Mouse (Mus musculus): ENCODE results near the gene 1700003E16Rik. TPM values are rescaled to one million over a fixed set of nuclear protein-coding genes. Genes with fewer than 3 reads are reported as not detected.

The 1700003E16Rik gene
- total and polyA plus RNA-seq, 3 experiments, result 0.23 to 0.34 TPM; not detected in 1

DNA sequence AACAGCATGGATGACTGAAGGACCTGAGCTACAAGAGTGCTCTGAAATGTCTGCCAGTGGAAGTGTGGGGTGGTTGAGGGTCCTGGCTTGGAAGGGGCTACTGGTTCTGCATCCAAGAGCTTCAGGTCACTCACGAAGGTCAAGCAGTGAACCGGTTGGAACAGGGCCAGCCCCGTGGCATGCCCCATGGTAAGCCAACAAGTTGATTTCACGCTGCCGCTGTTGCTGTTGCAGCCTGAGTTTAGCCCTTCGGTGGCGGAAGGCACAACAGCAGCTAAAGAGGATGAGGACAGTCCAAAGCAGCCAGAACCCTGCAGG is 36.5 kb upstream of the 1700003E16Rik start:
- no peak overlapping the region for H3K9ac ChIP-seq (ENCODE audit: insufficient read depth, low read depth)

GRCm38 (mm10) chr6:83120930-83121862 is 35.0 kb upstream of the 1700003E16Rik start, which contains the start of gene Wbp1:
Wbp1 (minus strand) TSS chr6:83121559.
- H3K4me1 ChIP-seq (ENCODE audit: control insufficient read depth in 1 of 2, insufficient read depth in 2 of 2), result peaks cover 27 to 77% of the 10 kb centered on the region in 2 experiments
- H3K4me2 ChIP-seq (ENCODE audit: insufficient read depth, low read depth, poor library complexity, severe bottlenecking), result peak within 1 kb of the TSS; percentile 81
- H3K27me3 ChIP-seq (replicated peaks), result no peaks in the 10 kb centered on the region
- peaks cover 6% of the 10 kb centered on the region; the same call in 1 of the 2 replicates for H3K79me2 ChIP-seq (replicated peaks; ENCODE audit: control insufficient read depth, extremely low read depth, insufficient read depth, poor library complexity, severe bottlenecking)
- no peaks in the 10 kb centered on the region for H3K9me3 ChIP-seq (replicated peaks; ENCODE audit: low read length)
- peak within 1 kb of the TSS; percentile 44 for H3K27ac ChIP-seq (ENCODE audit: insufficient read depth, low read depth)
- H3K9ac ChIP-seq (ENCODE audit: insufficient read depth, low read depth), result peak within 1 kb of the TSS; percentile 59
- peak within 1 kb of the TSS; percentile 65 to 73 (median 67) for H3K4me3 ChIP-seq (replicated peaks in 1 of 3; ENCODE audit: low read depth in 2 of 3, low read length in 2 of 3, poor library complexity in 1 of 3)
- H3K36me3 ChIP-seq (replicated peaks in 1 of 2; ENCODE audit: control insufficient read depth in 1 of 2, insufficient read depth in 1 of 2, low read length in 1 of 2), result peaks cover 18 to 38% of the 10 kb centered on the region in 2 experiments
- dilution Hi-C loops (cut with MboI; ENCODE audit: extremely low pct_ligation_motif_present, extremely low pct_unique_long_range_greater_than_20kb, low sequenced_read_pairs), result no loop called here
- in situ Hi-C loops (cut with MboI; ENCODE audit: low pct_ligation_motif_present, low pct_unique_long_range_greater_than_20kb, low sequenced_read_pairs), result no loop called here
- peak; percentile 99 for DNase-seq (ENCODE audit: extremely low read depth)
- 0 out of 2 replicates have a peak, but pooled peaks have one; percentile 32 for TF ChIP-seq MEF2A (IDR thresholded peaks at IDR 0.05; ENCODE audit: borderline replicate concordance, low read depth, low read length)
- peak; percentile 44; the same call in 1 of the 2 replicates for TF ChIP-seq POLR2AphosphoS2 (IDR thresholded peaks at IDR 0.05; ENCODE audit: low read depth, low read length)
- TF ChIP-seq JUND (conservative IDR thresholded peaks at IDR 0.05; ENCODE audit: low read depth, low read length), result no peak
- peak; percentile 74; the same call in 1 of the 2 replicates for TF ChIP-seq MXI1 (IDR thresholded peaks at IDR 0.05; ENCODE audit: low read depth, low read length)
- TF ChIP-seq E2F4 (IDR thresholded peaks at IDR 0.05; ENCODE audit: insufficient replicate concordance, low read depth, low read length), result peak; percentile 61; the same call in 1 of the 2 replicates
- no peak for TF ChIP-seq BHLHE40 (IDR thresholded peaks at IDR 0.05; ENCODE audit: low read depth, low read length)
- TF ChIP-seq POLR2A (IDR thresholded peaks at IDR 0.05; ENCODE audit: low read depth, low read length), result peak; percentile 83
- TF ChIP-seq RAD21 (IDR thresholded peaks at IDR 0.05; ENCODE audit: low read depth, low read length), result no peak
- no peak for TF ChIP-seq ZKSCAN1 (IDR thresholded peaks at IDR 0.05; ENCODE audit: borderline replicate concordance, low read depth, low read length)
- TF ChIP-seq ZMIZ1 (IDR thresholded peaks at IDR 0.05; ENCODE audit: low read depth, low read length), result peak; percentile 93
- TF ChIP-seq KAT2A (IDR thresholded peaks at IDR 0.05; ENCODE audit: insufficient replicate concordance, low read length), result no peak
- TF ChIP-seq ZNF384 (IDR thresholded peaks at IDR 0.05; ENCODE audit: low read depth, low read length), result no peak
- TF ChIP-seq SIN3A (IDR thresholded peaks at IDR 0.05; ENCODE audit: low read length), result no peak; the same call in none of the 2 replicates
- TF ChIP-seq NELFE (IDR thresholded peaks at IDR 0.05; ENCODE audit: low read depth, low read length), result peak; percentile 14
- no peak for TF ChIP-seq EP300 (IDR thresholded peaks at IDR 0.05; ENCODE audit: low read length)
- TF ChIP-seq MAZ (IDR thresholded peaks at IDR 0.05; ENCODE audit: low read depth, low read length), result 0 out of 2 replicates have a peak, but pooled peaks have one; percentile 17
- TF ChIP-seq MYC (IDR thresholded peaks at IDR 0.05; ENCODE audit: low read depth, low read length), result 0 out of 2 replicates have a peak, but pooled peaks have one; percentile 2
- no peak for TF ChIP-seq JUN (IDR thresholded peaks at IDR 0.05; ENCODE audit: insufficient read depth, low read depth, low read length)
- TF ChIP-seq USF1 (IDR thresholded peaks at IDR 0.05; ENCODE audit: low read depth, low read length), result peak; percentile 11; the same call in 1 of the 2 replicates
- no peak for TF ChIP-seq USF2 (conservative IDR thresholded peaks at IDR 0.05; ENCODE audit: low read depth, low read length)
- TF ChIP-seq GABPA (IDR thresholded peaks at IDR 0.05; ENCODE audit: insufficient replicate concordance, low read depth, low read length), result no peak
- peak; percentile 60 for TF ChIP-seq HCFC1 (IDR thresholded peaks at IDR 0.05; ENCODE audit: low read depth, low read length)
- TF ChIP-seq PAX5 (IDR thresholded peaks at IDR 0.05; ENCODE audit: low read length), result no peak
- no peak for TF ChIP-seq CHD1 (IDR thresholded peaks at IDR 0.05; ENCODE audit: low read depth, low read length)
- 0 out of 2 replicates have a peak, but pooled peaks have one; percentile 12 for TF ChIP-seq ELF1 (IDR thresholded peaks at IDR 0.05; ENCODE audit: low read depth, low read length)
- peak; percentile 39; the same call in 1 of the 2 replicates for TF ChIP-seq TCF12 (IDR thresholded peaks at IDR 0.05; ENCODE audit: low read depth, low read length)
- no peak for TF ChIP-seq MAFK (IDR thresholded peaks at IDR 0.05; ENCODE audit: insufficient replicate concordance, low read length)

More for the DNA sequence above, 36.5 kb upstream of the 1700003E16Rik start:
- Histone ChIP-seq H3K36me3 (replicated peaks in 1 of 2; ENCODE audit: control insufficient read depth in 1 of 2, insufficient read depth in 1 of 2, low read length in 1 of 2) (peaks cover 18 to 38% of the 10 kb centered on the region in 2 experiments), H3K4me2 (ENCODE audit: insufficient read depth, low read depth, poor library complexity, severe bottlenecking) (no peak overlapping the region), H3K9me3 (replicated peaks; ENCODE audit: low read length) (no peaks in the 10 kb centered on the region), H3K4me1 (ENCODE audit: control insufficient read depth in 1 of 2, insufficient read depth in 2 of 2) (peaks cover 27 to 75% of the 10 kb centered on the region in 2 experiments), H3K79me2 (replicated peaks; ENCODE audit: control insufficient read depth, extremely low read depth, insufficient read depth, poor library complexity, severe bottlenecking) (peaks cover 14% of the 10 kb centered on the region; the same call in 1 of the 2 replicates), H3K4me3 (replicated peaks in 1 of 3; ENCODE audit: low read depth in 2 of 3, low read length in 2 of 3, poor library complexity in 1 of 3) (no peak overlapping the region), H3K27ac (ENCODE audit: insufficient read depth, low read depth) (no peak overlapping the region), H3K27me3 (replicated peaks) (no peaks in the 10 kb centered on the region)
- TF ChIP-seq JUN (IDR thresholded peaks at IDR 0.05; ENCODE audit: insufficient read depth, low read depth, low read length) (no peak), NELFE (IDR thresholded peaks at IDR 0.05; ENCODE audit: low read depth, low read length) (no peak), EP300 (IDR thresholded peaks at IDR 0.05; ENCODE audit: low read length) (no peak), MAX (IDR thresholded peaks at IDR 0.05; ENCODE audit: low read length) (no peak), TBP (conservative IDR thresholded peaks at IDR 0.05; ENCODE audit: low read depth, low read length) (no peak), ELF1 (IDR thresholded peaks at IDR 0.05; ENCODE audit: low read depth, low read length) (no peak), ZKSCAN1 (IDR thresholded peaks at IDR 0.05; ENCODE audit: borderline replicate concordance, low read depth, low read length) (no peak)
- in situ Hi-C loops (cut with MboI; ENCODE audit: low pct_ligation_motif_present, low pct_unique_long_range_greater_than_20kb, low sequenced_read_pairs) (loop anchor here (5.0 kb wide), 1 partner anchor 38 kb away; the partner anchor contains the start of genes 1700003E16Rik and Wdr54), dilution Hi-C loops (cut with MboI; ENCODE audit: extremely low pct_ligation_motif_present, extremely low pct_unique_long_range_greater_than_20kb, low sequenced_read_pairs) (no loop called here)
- DNase-seq (ENCODE audit: extremely low read depth), result no peak
